Mouse (Mus musculus) testis, adult 2 months (tissue): ENCODE measurements around the gene Bfsp2. TPM values are rescaled to one million over a fixed set of nuclear protein-coding genes. Genes with fewer than 3 reads are reported as not detected.

ENCODE experiments used
- H3K27ac ChIP-seq: fragments of 200-500 bp; 2 replicates; pipeline ENCODE4 v1.5.1; 2012; ENCODE audit warnings: low read depth, low read length; ENCODE audit not compliant: control insufficient read depth, insufficient read depth
- H3K27me3 ChIP-seq: fragments of 200-500 bp; 2 replicates; pipeline ENCODE4 v1.6.1; 2012; ENCODE audit warnings: mild to moderate bottlenecking, low read length, moderate library complexity; ENCODE audit not compliant: control insufficient read depth, insufficient read depth
- H3K36me3 ChIP-seq: fragments of 200-500 bp; 2 replicates; pipeline ENCODE4 v1.6.1; 2012; ENCODE audit warnings: mild to moderate bottlenecking, low read length; ENCODE audit not compliant: control insufficient read depth, insufficient read depth
- H3K4me1 ChIP-seq: fragments of 200-500 bp; 2 replicates; pipeline ENCODE4 v1.6.1; 2012; ENCODE audit warnings: low read length; ENCODE audit not compliant: control insufficient read depth, insufficient read depth
- H3K4me3 ChIP-seq: fragments of 200-500 bp; 2 replicates; pipeline ENCODE4 v1.5.1; 2012; ENCODE audit warnings: low read depth, mild to moderate bottlenecking, low read length, moderate library complexity, mixed read lengths; ENCODE audit not compliant: control insufficient read depth
- CTCF ChIP-seq: fragments of 200-500 bp; IDR thresholded peaks from 2 replicates; pipeline ENCODE4 v1.5.1; 2012; ENCODE audit warnings: low read depth, mild to moderate bottlenecking, inconsistent platforms, low read length, moderate library complexity; ENCODE audit not compliant: control insufficient read depth, insufficient read depth, insufficient replicate concordance
- POLR2A ChIP-seq: fragments of 200-500 bp; IDR thresholded peaks from 2 replicates; pipeline ENCODE4 v1.6.1; 2012; ENCODE audit warnings: low read depth, mild to moderate bottlenecking, inconsistent platforms, low read length, moderate library complexity; ENCODE audit not compliant: control insufficient read depth
- polyA plus RNA-seq: library from polyadenylated mRNA; depleted of rRNA; stranded (reverse); fragments of >200 nt; gene quantifications from 2 replicates; pipeline ENCODE4 v1.2.3, GENCODE M21; 2012

Gene Bfsp2
- polyA plus RNA-seq, 1 experiment, result 0.74 TPM

DNA sequence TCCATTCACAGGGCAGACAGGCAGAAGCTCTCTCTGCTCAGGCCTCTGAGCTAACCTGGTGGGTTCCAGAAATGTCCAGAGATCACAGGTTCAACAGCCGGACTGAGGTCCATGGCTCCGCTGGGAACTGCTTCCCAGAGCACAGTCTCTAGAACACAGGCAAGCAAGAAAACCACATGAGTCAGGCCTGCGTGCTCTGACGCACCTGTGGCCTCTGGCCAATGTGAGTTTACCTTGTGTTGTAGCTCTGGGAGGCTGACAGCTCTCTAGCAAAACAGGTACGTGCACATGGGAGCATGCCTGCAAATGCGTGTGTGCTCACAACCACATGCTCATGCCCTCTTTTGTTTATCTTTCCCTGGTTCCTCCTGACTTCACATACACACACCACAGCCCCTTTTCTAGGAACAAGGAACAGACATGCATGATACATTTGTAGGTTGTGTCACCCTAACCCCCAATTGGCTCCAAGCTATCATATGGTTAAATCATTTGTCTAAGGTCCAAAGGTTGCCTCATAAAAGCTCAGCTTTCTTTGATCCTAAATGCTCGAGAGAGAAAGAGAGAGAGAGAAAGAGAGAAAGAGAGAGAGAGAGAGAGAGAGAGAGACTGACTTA lies 26.9 kb upstream of the Bfsp2 start:
- Histone ChIP-seq H3K4me1 (no peaks in the 10 kb centered on the region; the same call in 1 of the 2 replicates), H3K36me3 (no peaks in the 10 kb centered on the region), H3K27ac (no peak overlapping the region), H3K27me3 (no peaks in the 10 kb centered on the region), H3K4me3 (no peak overlapping the region)
- no peak for TF ChIP-seq CTCF
- TF ChIP-seq POLR2A, result no peak

DNA sequence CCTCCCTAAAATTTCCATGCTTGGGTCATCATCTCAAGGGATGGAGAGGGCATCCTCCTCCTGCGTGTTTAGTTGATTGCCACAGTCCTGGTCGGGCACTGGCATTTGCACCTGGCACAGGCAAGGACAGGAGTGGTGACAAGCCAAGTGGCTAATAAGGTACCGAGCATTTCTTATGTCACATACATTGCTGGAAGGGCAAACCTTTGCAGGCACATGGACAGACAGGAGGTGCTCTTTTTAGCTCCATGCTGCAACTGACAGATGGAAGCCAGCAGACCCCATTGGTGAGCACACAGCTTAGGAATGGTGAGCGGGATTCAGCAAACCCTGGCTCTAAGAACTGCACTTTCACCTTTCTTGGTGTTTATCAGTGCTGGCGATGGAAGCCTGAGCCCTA lies 24.8 kb upstream of the Bfsp2 start:
- H3K27me3 ChIP-seq, result no peaks in the 10 kb centered on the region
- no peak overlapping the region for H3K27ac ChIP-seq
- TF ChIP-seq CTCF (no peak), POLR2A (no peak)
- H3K4me3 ChIP-seq, result no peak overlapping the region
- H3K4me1 ChIP-seq, result no peaks in the 10 kb centered on the region; the same call in none of the 2 replicates
- no peaks in the 10 kb centered on the region for H3K36me3 ChIP-seq

DNA sequence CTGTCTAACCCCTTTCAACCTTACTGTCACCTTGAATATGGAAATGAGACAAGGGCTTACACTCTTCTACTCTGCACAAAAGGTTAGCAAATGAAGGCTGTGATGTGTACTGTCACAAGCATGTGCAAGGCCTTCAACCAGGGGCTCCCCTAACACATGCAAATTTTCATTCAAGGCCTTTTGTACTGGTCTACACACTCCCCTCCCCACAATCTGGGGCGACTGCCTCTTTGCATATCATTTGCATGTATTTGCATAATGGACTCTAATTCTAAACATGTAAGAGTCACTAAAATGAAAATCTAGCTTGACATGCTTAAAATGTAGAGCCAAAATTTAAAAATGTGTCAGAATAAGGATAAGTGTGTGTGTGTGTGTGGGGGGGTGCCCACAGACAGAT lies 24.4 kb upstream of the Bfsp2 start:
- no peak overlapping the region for H3K4me3 ChIP-seq
- H3K36me3 ChIP-seq, result no peaks in the 10 kb centered on the region
- no peaks in the 10 kb centered on the region for H3K27me3 ChIP-seq
- no peaks in the 10 kb centered on the region; the same call in none of the 2 replicates for H3K4me1 ChIP-seq
- TF ChIP-seq POLR2A (no peak), CTCF (no peak)
- no peak overlapping the region for H3K27ac ChIP-seq

DNA sequence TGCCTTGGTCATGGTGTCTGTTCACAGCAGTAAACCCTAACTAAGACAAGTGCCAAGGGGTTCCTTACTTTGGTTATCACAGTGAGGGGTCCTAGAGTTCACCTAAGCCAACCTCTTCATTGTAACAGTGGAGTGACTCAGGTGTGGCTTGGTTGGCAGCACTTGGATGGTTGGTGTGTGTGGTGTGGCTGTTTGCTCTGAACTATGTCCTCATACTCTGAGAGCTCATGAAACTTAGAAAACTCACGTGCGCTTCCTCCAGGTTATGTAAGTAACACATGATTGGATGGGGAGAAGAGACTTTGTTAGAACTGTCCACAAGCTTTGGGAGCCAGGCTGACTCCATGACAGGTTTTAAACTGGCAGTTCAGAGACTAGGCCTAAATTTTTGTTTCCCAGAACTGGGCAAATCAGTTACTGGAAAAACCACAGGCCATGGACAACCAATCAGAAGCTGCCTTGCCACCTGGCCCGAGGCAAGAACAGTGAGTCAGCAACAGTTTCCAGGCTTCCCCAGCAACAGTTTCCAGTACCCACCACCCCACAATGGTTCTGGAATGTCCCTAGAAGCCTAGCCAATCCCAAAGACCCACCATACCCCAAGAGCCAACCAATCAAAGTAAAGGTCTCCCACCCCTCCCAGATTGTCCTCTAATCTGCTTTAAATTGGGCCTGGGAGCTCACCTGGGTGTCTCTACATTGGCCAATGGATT lies 23.5 kb upstream of the Bfsp2 start:
- H3K4me1 ChIP-seq, result no peaks in the 10 kb centered on the region; the same call in none of the 2 replicates

DNA sequence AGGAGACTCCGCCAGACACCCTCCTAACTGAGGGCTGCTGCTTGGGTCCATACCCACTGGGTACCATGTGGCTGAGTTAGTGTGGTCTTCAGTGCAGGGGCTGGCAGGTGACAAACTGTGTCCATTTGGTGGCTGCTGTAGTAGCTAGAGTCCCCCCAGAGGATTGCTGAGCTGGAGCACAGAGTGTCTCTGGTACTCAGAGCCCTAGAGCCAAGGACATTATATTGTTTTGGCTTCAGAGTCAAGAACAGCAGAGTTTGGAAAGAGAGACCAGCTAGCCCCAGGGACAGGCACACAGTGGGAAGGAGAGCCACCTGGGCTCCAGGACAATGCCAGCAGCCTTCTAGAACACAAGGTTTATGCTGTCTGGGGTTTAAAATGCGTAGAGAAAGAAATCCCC lies 22.4 kb upstream of the Bfsp2 start:
- TF ChIP-seq POLR2A (no peak), CTCF (no peak)
- no peaks in the 10 kb centered on the region for H3K27me3 ChIP-seq
- peak overlapping the region; percentile 16 for H3K4me3 ChIP-seq
- H3K27ac ChIP-seq, result no peak overlapping the region
- H3K4me1 ChIP-seq, result no peaks in the 10 kb centered on the region; the same call in none of the 2 replicates
- no peaks in the 10 kb centered on the region for H3K36me3 ChIP-seq

More for the DNA sequence above, 23.5 kb upstream of the Bfsp2 start:
- Histone ChIP-seq H3K36me3 (no peaks in the 10 kb centered on the region), H3K4me3 (peak overlapping the region; percentile 52), H3K27me3 (no peaks in the 10 kb centered on the region), H3K27ac (no peak overlapping the region; the same call in 1 of the 2 replicates)
- TF ChIP-seq POLR2A, result no peak; the same call in 1 of the 2 replicates
- TF ChIP-seq CTCF, result no peak

DNA sequence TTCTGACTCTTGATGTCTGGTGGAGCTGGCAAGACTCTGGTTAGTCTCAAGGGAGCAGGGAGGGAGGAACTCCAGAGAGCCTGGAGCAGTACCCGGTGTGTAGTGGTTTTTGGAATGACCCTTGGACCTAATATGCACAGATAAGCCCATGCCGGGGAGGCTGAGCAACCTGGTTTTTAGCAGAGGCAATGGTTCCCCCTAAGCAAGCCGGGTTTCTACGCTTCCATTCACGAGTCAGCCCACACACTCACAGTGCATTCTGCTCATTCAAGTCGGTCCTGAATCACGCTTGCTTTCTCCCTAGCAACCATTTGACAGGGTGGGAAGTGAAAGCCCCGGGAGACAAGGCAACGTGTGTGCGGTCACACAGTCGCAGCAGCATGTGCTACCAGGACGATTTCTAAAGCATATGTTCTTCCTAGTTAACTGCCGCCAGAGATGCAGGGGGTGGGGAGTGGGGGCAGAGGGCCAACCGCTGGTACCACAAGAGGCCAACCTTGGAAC lies 21.7 kb upstream of the Bfsp2 start:
- Histone ChIP-seq H3K27ac (no peak overlapping the region), H3K4me1 (no peaks in the 10 kb centered on the region; the same call in none of the 2 replicates), H3K27me3 (no peaks in the 10 kb centered on the region), H3K36me3 (no peaks in the 10 kb centered on the region), H3K4me3 (no peak overlapping the region)
- TF ChIP-seq POLR2A, result no peak
- no peak for TF ChIP-seq CTCF

DNA sequence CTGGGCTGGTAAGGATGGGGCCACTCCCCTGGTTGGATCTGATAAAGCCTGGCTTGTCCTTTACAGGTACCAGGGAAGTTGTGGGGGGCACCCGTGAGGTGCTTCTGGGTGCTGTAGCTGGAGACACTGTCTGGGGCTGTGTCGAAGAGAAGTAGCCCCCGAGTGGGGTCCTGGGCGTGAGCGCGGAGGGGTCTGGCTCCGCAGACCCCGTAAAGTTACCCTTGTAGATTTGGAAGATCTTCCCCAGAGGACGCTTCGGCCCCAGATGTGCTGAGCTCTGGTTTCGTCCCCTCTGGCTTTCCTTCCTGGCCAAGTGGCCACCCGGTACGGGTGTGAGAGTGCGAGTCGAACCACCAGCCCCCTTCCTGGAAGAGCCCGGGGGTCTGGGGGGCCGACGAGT lies 19.1 kb upstream of the Bfsp2 start:
- Histone ChIP-seq H3K27ac (no peak overlapping the region), H3K27me3 (no peaks in the 10 kb centered on the region), H3K4me3 (no peak overlapping the region), H3K36me3 (no peaks in the 10 kb centered on the region), H3K4me1 (no peaks in the 10 kb centered on the region; the same call in none of the 2 replicates)
- no peak for TF ChIP-seq POLR2A
- TF ChIP-seq CTCF, result no peak
